Mouse (Mus musculus): Measurements from ENCODE around the gene Stard3. TPM values are rescaled to one million over a fixed set of nuclear protein-coding genes. Genes with fewer than 3 reads are reported as not detected.

Stard3 gene
- total RNA-seq, 2 experiments from 2014 or later: 23.9 to 24.5 TPM

- DNase-seq: peak; percentile 86 to 88
- intact Hi-C loops (cut with DNase I): no loop called here
Measured at GRCm38 (mm10) chr11:98345253-98345652, 12.9 kb upstream of the Stard3 start.

GRCm38 (mm10) chr11:98346168-98346567, 12.0 kb upstream of the Stard3 start:
- intact Hi-C loops (cut with DNase I): no loop called here

GRCm38 (mm10) chr11:98347385-98348082, 10.6 kb upstream of the Stard3 start:
- DNase-seq: no peak
- intact Hi-C loops (cut with DNase I): no loop called here

More at GRCm38 (mm10) chr11:98346168-98346567, 12.0 kb upstream of the Stard3 start:
- no peak for DNase-seq

GRCm38 (mm10) chr11:98348083-98348961, 9.8 kb upstream of the Stard3 start, which contains the start of gene Ppp1r1b:
TSS of gene Ppp1r1b (plus strand) at chr11:98348404.
- peak; percentile 69 to 74 for DNase-seq
- intact Hi-C loops (cut with DNase I): no loop called here

- DNase-seq: no peak
- intact Hi-C loops (cut with DNase I): no loop called here
Measured at GRCm38 (mm10) chr11:98349308-98349707, 8.9 kb upstream of the Stard3 start.

- DNase-seq: no peak
- intact Hi-C loops (cut with DNase I): no loop called here
Measured at GRCm38 (mm10) chr11:98352272-98352990, 5.7 kb upstream of the Stard3 start.

- DNase-seq: no peak
- intact Hi-C loops (cut with DNase I): no loop called here
Measured at GRCm38 (mm10) chr11:98353651-98354211, 4.4 kb upstream of the Stard3 start.

- DNase-seq: no peak
- intact Hi-C loops (cut with DNase I): no loop called here
Measured at GRCm38 (mm10) chr11:98354445-98354844, 3.7 kb upstream of the Stard3 start.

GRCm38 (mm10) chr11:98355732-98356299, 2.4 kb upstream of the Stard3 start:
- intact Hi-C loops (cut with DNase I): no loop called here
- peak; percentile 65 to 75 for DNase-seq

- intact Hi-C loops (cut with DNase I): no loop called here
- DNase-seq: no peak
Measured at GRCm38 (mm10) chr11:98356625-98357394, 1.4 kb upstream of the Stard3 start.

GRCm38 (mm10) chr11:98357396-98358160, 590 bp upstream of the Stard3 start:
- DNase-seq: peak in 1 of 2 experiments; percentile 41
- intact Hi-C loops (cut with DNase I): no loop called here

GRCm38 (mm10) chr11:98360866-98361521, 2.8 kb downstream of the Stard3 start:
- DNase-seq: no peak
- intact Hi-C loops (cut with DNase I): no loop called here

GRCm38 (mm10) chr11:98363817-98364216, 5.6 kb downstream of the Stard3 start:
- intact Hi-C loops (cut with DNase I): no loop called here
- DNase-seq: no peak

- intact Hi-C loops (cut with DNase I): no loop called here
- no peak for DNase-seq
Measured at GRCm38 (mm10) chr11:98364410-98364809, 6.2 kb downstream of the Stard3 start.

GRCm38 (mm10) chr11:98366290-98366689, 8.1 kb downstream of the Stard3 start:
- intact Hi-C loops (cut with DNase I): no loop called here
- DNase-seq: no peak

- intact Hi-C loops (cut with DNase I): no loop called here
- no peak for DNase-seq
Measured at GRCm38 (mm10) chr11:98367171-98367862, 9.1 kb downstream of the Stard3 start.

GRCm38 (mm10) chr11:98367863-98368186, 9.7 kb downstream of the Stard3 start:
- no peak for DNase-seq

GRCm38 (mm10) chr11:98369337-98369736, 11.2 kb downstream of the Stard3 start:
- intact Hi-C loops (cut with DNase I): no loop called here

More at GRCm38 (mm10) chr11:98367863-98368186, 9.7 kb downstream of the Stard3 start:
- intact Hi-C loops (cut with DNase I): no loop called here

More at GRCm38 (mm10) chr11:98369337-98369736, 11.2 kb downstream of the Stard3 start:
- DNase-seq: no peak
